Comparison of ENCODE assay signal across 8 mouse cellular contexts in the genomic region with DNA sequence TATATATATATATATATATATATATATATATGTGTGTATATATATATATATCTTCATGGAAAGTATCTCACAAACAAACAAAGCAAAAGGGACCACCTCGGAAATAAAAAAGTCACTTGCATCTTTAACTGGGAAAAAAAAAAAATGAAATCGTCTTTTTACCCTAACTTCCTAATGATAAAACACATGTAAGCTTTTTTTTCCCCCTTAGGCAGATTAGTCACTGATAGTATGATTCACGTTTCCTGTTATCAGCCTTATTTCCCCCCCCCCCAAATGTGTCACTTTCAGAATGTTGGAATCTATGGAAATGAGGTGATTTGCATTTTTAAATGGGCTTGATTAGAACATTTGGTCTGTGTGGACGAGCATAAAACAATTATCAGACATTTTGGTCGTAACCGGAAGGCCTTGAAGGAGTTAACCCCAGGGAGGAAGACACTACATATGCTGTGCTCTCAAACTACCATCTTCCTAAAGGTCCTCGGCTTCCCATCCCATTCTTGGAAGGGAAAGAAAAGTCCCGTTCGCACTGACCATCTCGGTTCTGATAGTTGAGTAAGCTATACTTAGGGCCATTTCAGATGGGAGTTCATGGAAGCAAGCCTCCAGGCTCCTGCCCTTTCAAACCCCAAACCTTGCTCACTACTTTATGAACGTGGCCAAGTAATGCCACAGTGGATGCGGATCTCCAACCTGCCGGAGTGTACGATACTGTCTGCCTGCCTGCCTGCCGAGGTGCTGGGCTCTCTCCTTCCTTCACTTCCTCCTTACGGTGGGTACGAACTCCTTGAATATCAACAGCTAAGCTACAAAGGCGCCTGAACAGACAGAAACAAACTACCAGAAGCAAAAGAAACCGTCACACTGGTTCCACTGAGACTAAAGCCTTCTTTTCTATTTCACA.
DNase-seq lines count a peak whose midpoint lies in the region; ATAC-seq and TF ChIP-seq lines count a peak whose summit lies in the region.

No protein-coding gene starts in this region.

- peak overlapping the region; percentile 60; the same call in 1 of the 2 replicates for H3K9ac ChIP-seq in kidney, embryonic 15.5 days
- peak overlapping the region; percentile 68 for H3K9ac ChIP-seq in lung, postnatal 0 days (replicated peaks; ENCODE audit: low read depth)
- peak overlapping the region; percentile 81 for H3K9ac ChIP-seq in stomach, embryonic 14.5 days (replicated peaks; ENCODE audit: low read depth, low read length)

- H3K4me2 ChIP-seq in kidney, embryonic 15.5 days: peak overlapping the region; percentile 83
- H3K4me2 ChIP-seq in lung, postnatal 0 days (replicated peaks; ENCODE audit: low read depth, low read length): peak overlapping the region; percentile 99
- peak overlapping the region; percentile 90 for H3K4me2 ChIP-seq in stomach, embryonic 14.5 days (replicated peaks; ENCODE audit: low read depth, low read length)

- H3K27me3 ChIP-seq in kidney, embryonic 15.5 days: peaks cover 24% of the 10 kb centered on the region; the same call in 1 of the 2 replicates
- H3K27me3 ChIP-seq in lung, postnatal 0 days (replicated peaks; ENCODE audit: insufficient read depth, low read length): no peaks in the 10 kb centered on the region
- H3K27me3 ChIP-seq in stomach, embryonic 14.5 days (ENCODE audit: control insufficient read depth, insufficient read depth, low read length): no peaks in the 10 kb centered on the region

- 19% methylated on average over 19 of the region's 19 CpGs for WGBS in kidney, embryonic 15.5 days
- 20% methylated on average over 19 of the region's 19 CpGs for WGBS in lung, postnatal 0 days
- WGBS in stomach, embryonic 14.5 days: 4% methylated on average over 19 of the region's 19 CpGs

- H3K4me1 ChIP-seq in kidney, embryonic 15.5 days: peaks cover 50% of the 10 kb centered on the region
- no peaks in the 10 kb centered on the region; the same call in 1 of the 2 replicates for H3K4me1 ChIP-seq in lung, postnatal 0 days (ENCODE audit: insufficient read depth, low read depth, low read length)
- H3K4me1 ChIP-seq in stomach, embryonic 14.5 days (ENCODE audit: control insufficient read depth, insufficient read depth, low read length): peaks cover 29% of the 10 kb centered on the region

- TF ChIP-seq EP300 in lung, postnatal 0 days (IDR thresholded peaks at IDR 0.05): no peak

- H3K9me3 ChIP-seq in kidney, embryonic 15.5 days (replicated peaks): no peaks in the 10 kb centered on the region
- H3K9me3 ChIP-seq in lung, postnatal 0 days (ENCODE audit: low read length): no peaks in the 10 kb centered on the region
- H3K9me3 ChIP-seq in stomach, embryonic 14.5 days (ENCODE audit: control insufficient read depth, low read depth, low read length): no peaks in the 10 kb centered on the region

- intact Hi-C loops in left cerebral cortex, postnatal 10 days (cut with DNase I): loop anchor here (5.0 to 10.0 kb wide), 3 partner anchors 238 to 502 kb away; partner anchors contain the start of gene Foxp1

- no peak for DNase-seq in kidney, adult 8-10 months
- DNase-seq in lung, postnatal 0 days (ENCODE audit: low spot score): no peak
- DNase-seq in layer of hippocampus, adult 18-20 months (ENCODE audit: low spot score in 2 of 2): no peak
- DNase-seq in left cerebral cortex, postnatal 10 days (ENCODE audit: extremely low spot score in 1 of 2, low spot score in 2 of 2): no peak

- H3K27ac ChIP-seq in kidney, embryonic 15.5 days: peak overlapping the region; percentile 82
- H3K27ac ChIP-seq in lung, postnatal 0 days (ENCODE audit: low read length): peak overlapping the region; percentile 84
- peak overlapping the region; percentile 96 for H3K27ac ChIP-seq in stomach, embryonic 14.5 days (ENCODE audit: low read length)

- H3K4me3 ChIP-seq in kidney, embryonic 15.5 days (replicated peaks): peak overlapping the region; percentile 61
- H3K4me3 ChIP-seq in lung, postnatal 0 days (ENCODE audit: low read depth, low read length): peak overlapping the region; percentile 75
- H3K4me3 ChIP-seq in stomach, embryonic 14.5 days (ENCODE audit: low read depth, low read length): peak overlapping the region; percentile 85

- ATAC-seq in kidney, embryonic 15.5 days (replicated peaks; ENCODE audit: low FRiP score): no peak
- peak; percentile 24 for ATAC-seq in common myeloid progenitor, adult 5-6 weeks (replicated peaks; ENCODE audit: low read depth, poor library complexity, severe bottlenecking)
- ATAC-seq in hematopoietic stem cell, adult 5-6 weeks (replicated peaks in 1 of 2; ENCODE audit: insufficient read depth in 1 of 2, low FRiP score in 2 of 2, low TSS enrichment in 1 of 2, low read depth in 1 of 2, poor library complexity in 2 of 2, severe bottlenecking in 2 of 2): peak; percentile 14 to 19; a peak in 1 of 4 replicates
- ATAC-seq in lung, postnatal 0 days: no peak
- ATAC-seq in stomach, embryonic 14.5 days (ENCODE audit: insufficient number of reproducible peaks, insufficient read depth, low FRiP score, low read depth): no peak

- no peaks in the 10 kb centered on the region for H3K36me3 ChIP-seq in kidney, embryonic 15.5 days
- no peaks in the 10 kb centered on the region for H3K36me3 ChIP-seq in lung, postnatal 0 days (ENCODE audit: insufficient read depth, low read length)
- H3K36me3 ChIP-seq in stomach, embryonic 14.5 days (ENCODE audit: control insufficient read depth, insufficient read depth, low read length): no peaks in the 10 kb centered on the region

- no peak for TF ChIP-seq CTCF in lung, postnatal 0 days (IDR thresholded peaks at IDR 0.05)

Comparison
In these comparisons a context has a peak if more than half of its experiments do, and no peak if none do; other contexts are left out.
1. ATAC-seq: peak in common myeloid progenitor, adult 5-6 weeks (single experiment) and hematopoietic stem cell, adult 5-6 weeks (2 of 2); none in kidney, embryonic 15.5 days (single experiment), lung, postnatal 0 days (single experiment) and stomach, embryonic 14.5 days (single experiment).
2. Peak in every context shown above with its lines, with median percentiles within 50 percentile points of each other: H3K27ac ChIP-seq, H3K4me2 ChIP-seq, H3K4me3 ChIP-seq and H3K9ac ChIP-seq.